Mouse (Mus musculus) megakaryocyte, embryonic 14.5 days (primary cell): Measurements from ENCODE around the gene Hnrnpr.

ENCODE experiments used
- FLI1 ChIP-seq: IDR thresholded peaks from 2 replicates; pipeline ENCODE4 v1.6.1; 2012; ENCODE audit warnings: low read length, inconsistent platforms, mixed read lengths
- GATA1 ChIP-seq: IDR thresholded peaks from 3 replicates; pipeline ENCODE4 v1.6.1; 2012; ENCODE audit warnings: mixed read lengths, low read length, inconsistent platforms, borderline replicate concordance

GRCm38 (mm10) chr4:136327238-136327637 is 16.5 kb downstream of the Hnrnpr start:
- TF ChIP-seq GATA1 (no peak), FLI1 (no peak)
